Mouse (Mus musculus) Muller cell, postnatal 12 days (primary cell): Measurements from ENCODE around the gene Alg3.
A peak's percentile ranks its signal among the peaks of the same experiment; 100 is the strongest.

Experiments used
- DNase-seq: peaks from one replicate; pipeline ENCODE4 v3.0.0-alpha.2; 2015; ENCODE audit errors: inconsistent ontology term

The Alg3 gene

DNA sequence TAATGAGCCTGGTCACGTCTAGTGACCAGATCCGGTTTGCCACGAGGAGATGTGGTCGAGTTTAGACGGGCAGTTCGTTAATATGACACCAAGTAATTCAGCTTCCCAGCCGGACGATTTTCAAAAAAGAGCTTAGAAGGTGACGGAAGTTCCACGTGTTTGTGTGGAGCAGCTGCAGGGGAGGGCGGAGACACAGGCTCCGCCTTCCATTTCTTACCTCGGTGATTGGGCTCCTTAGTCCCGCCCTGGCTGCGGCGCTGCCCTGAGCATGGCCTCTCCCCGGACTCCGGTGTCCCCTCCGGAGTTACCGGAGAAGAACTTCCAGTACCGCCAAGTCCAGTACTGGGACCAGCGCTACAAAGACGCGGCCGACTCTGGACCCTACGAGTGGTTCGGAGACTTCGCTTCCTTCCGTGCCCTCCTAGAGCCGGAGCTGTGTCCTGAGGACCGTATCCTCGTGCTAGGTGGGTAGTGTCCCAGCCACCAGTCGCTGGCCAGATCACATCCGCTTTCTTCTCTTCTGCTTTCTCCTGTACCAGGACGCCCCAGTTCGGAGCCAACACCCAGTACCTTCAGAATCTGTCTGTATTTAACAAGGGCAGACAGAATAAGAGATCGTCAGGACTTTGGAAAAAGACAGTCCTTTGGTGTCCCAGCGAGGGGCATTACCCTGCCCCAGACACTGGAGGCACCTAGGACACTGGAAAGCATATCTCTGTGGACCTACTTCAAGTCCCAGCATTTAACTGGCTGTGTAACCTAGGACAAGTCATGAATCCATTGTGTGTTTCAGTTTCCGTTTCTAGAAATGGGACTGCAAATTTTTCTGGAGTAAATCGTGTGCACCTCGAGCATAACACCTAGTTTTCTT, at the start of gene Alg3, which contains the start of the genes Eef1akmt4 and Gm49333:
Gene Alg3 (minus strand): TSS at position 379 of the 871 bp plus-strand sequence.
Gene Eef1akmt4 (plus strand): TSS at position 237 of the 871 bp plus-strand sequence.
Gene Gm49333 (plus strand): TSS at position 254 of the 871 bp plus-strand sequence.
- peak; percentile 92 for DNase-seq

DNA sequence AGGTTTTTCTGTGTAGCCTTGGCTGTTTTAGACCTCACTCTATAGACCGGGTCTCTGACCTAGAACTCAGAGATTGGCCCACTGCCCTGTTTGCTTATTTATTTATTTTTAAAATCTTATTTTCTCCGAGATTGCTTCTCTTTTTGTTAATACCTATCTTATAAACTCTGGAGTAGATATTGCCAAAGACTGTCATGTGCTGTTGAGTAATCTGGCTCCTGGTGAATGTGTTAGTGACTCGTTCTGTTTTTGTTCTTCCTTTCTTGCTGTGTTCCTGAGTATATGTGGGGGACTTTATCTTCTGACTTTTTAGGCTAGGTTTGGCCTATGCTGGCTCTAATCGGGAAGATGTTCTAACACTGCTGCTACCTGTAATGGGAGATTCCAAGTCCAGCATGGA, 46.1 kb upstream of the Alg3 start:
- no peak for DNase-seq

DNA sequence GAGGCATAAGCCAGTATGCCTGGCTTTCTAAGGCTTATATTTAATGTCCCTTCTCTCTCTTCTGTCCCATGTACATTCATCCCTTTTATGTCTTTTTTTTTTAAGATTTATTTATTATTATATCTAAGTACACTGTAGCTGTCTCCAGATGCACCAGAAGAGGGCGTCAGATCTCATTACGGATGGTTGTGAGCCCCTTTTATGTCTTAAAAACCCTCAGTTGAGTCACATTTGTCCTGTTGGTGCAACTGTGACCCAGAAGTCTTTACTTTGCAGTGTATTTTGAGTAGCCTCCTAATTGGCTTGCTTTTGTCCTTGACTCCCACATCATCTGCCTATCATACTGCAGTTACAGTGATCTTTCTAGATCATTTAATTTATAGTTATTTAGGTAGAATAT, 41.8 kb upstream of the Alg3 start:
- no peak for DNase-seq

- DNase-seq = no peak
These were observed 40.4 kb upstream of the Alg3 start for GRCm38 (mm10) chr16:20651947-20652310.

- peak; percentile 96 for DNase-seq
These were observed 39.8 kb upstream of the Alg3 start, which contains the start of gene Psmd2 for GRCm38 (mm10) chr16:20651076-20651946. Gene Psmd2, plus strand, starts transcription at chr16:20651652.

- no peak for DNase-seq
These were observed 32.4 kb upstream of the Alg3 start for GRCm38 (mm10) chr16:20643911-20644310.

- peak; percentile 54 for DNase-seq
These were observed 30.6 kb upstream of the Alg3 start for GRCm38 (mm10) chr16:20642161-20642560.

GRCm38 (mm10) chr16:20638367-20638766, 26.8 kb upstream of the Alg3 start:
- no peak for DNase-seq

- DNase-seq = no peak
These were observed 25.9 kb upstream of the Alg3 start for GRCm38 (mm10) chr16:20637410-20637809.

- DNase-seq = peak; percentile 45
These were observed 18.4 kb upstream of the Alg3 start, which contains the start of gene Ece2 for GRCm38 (mm10) chr16:20629731-20630634. Gene Ece2, plus strand, starts transcription at chr16:20629828.

DNA sequence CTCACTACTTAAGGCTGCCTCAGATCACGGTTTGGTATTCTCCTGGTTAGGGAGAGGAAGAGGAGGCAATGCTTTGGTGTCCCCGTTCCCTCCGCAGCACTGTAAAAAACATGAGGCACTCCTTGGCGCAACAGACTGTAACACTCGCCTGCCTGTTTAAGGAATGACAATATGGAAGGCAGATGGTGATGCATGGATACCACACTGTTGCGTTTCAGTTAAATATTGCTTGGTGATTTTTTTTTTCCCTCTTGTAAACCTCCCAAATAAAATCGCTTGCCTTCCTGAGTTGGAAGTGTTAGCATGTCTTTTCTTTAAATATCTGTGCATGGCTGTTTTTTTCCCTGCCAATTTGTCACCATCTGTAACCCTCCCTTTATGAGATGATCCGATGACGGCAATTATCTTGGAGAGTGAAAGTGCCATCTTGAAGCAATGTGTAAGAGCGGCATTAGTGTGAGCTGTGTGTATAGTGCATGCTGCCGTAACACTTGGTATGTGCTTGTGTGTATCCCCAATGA, 17.4 kb upstream of the Alg3 start:
- no peak for DNase-seq

GRCm38 (mm10) chr16:20623211-20623610, 11.7 kb upstream of the Alg3 start:
- no peak for DNase-seq

- DNase-seq = peak; percentile 77
These were observed 10.6 kb upstream of the Alg3 start for GRCm38 (mm10) chr16:20621991-20622685.

- peak; percentile 62 for DNase-seq
These were observed 9.9 kb upstream of the Alg3 start, which contains the start of gene Camk2n2 for GRCm38 (mm10) chr16:20621191-20621990. Gene Camk2n2, minus strand, starts transcription at chr16:20621287.

DNA sequence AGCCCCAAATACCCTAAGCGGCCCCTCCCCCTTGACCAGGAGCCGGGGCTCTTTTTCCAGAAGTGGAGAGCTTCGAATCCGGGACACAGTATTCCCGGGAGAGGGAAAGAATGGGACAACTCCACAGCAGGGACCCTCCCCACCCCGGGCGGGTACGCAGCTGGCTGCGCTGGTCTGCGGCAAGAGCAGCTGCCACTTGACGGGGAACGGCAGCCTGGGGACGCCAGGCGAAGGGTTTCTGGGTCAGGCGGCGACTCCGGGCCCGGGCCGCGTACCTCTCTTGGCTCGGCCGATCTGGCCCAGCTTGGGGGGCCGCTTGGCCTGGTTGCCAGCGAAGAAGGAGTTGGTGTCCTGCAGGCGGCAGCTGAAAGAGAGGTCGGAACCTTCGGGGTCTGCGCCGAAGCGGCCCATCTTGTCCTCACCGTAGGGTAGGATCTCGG, 9.2 kb upstream of the Alg3 start:
- peak; percentile 59 for DNase-seq

DNA sequence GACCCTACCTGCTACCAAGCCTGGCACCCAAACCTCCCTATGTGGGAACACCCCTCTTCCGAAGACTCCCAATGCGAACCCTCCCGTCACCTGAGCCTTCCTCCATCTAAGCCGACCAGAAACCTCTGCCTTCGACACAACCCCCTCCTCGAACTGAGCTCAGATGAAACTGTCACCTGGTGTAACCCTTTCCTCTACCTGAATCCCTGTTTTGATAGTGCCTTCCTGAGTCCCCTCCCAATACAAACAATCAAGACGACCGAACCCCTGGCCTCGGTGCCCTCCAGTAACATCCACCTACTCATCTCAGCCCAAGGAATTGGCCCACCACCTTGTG, 8.8 kb upstream of the Alg3 start:
- peak; percentile 24 for DNase-seq

- peak; percentile 52 for DNase-seq
These were observed 8.2 kb upstream of the Alg3 start for GRCm38 (mm10) chr16:20619541-20620398.
